Comparison of ENCODE assay signal across 18 mouse cellular contexts in the genomic region with DNA sequence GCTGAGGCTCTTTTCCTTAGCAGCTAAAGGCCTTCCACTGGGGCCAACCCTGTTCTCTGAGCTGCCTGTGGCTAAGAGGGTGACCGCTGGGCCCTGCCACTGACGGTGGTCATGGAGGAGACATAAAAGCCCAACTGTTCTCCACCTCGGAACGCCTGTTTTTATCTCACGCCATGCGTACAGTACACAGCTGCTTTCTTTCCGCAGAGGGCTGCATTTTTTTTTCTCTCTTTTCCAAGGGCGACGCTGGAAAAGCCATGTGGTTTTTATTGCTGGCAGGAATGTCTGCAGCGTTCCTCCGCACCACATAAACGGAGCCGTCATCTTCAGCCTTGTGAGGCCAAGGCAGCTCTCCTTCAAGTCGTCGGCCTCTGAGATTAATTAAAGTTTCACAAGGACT. TPM values are rescaled to one million over a fixed set of nuclear protein-coding genes. Genes with fewer than 3 reads are reported as not detected.
DNase-seq lines count a peak whose midpoint lies in the region; ATAC-seq and TF ChIP-seq lines count a peak whose summit lies in the region.
"Had no signal": no experiment of that assay in that cellular context is flagged by ENCODE, and none has a peak within 500 bp of the region (broad histone marks: within the 10 kb centered on the region; RNA-seq: fewer than 3 reads in every experiment).

No protein-coding gene starts in this region.

- peak; percentile 73 for ATAC-seq in lung, embryonic 16.5 days (ENCODE audit: low read depth)
- peak; percentile 50 for ATAC-seq in limb, embryonic 15.5 days (ENCODE audit: insufficient number of reproducible peaks, low FRiP score, low TSS enrichment, low read depth)
- ATAC-seq in hindbrain, embryonic 12.5 days (ENCODE audit: low FRiP score), result no peak
- ATAC-seq: forebrain, embryonic 13.5 days had no signal

- H3K36me3 ChIP-seq in lung, embryonic 16.5 days (ENCODE audit: control insufficient read depth, insufficient read depth, low read length), result no peaks in the 10 kb centered on the region
- no peaks in the 10 kb centered on the region for H3K36me3 ChIP-seq in limb, embryonic 15.5 days
- H3K36me3 ChIP-seq in hindbrain, embryonic 12.5 days, result no peaks in the 10 kb centered on the region

- H3K9ac ChIP-seq in lung, embryonic 16.5 days (ENCODE audit: low read length), result no peak overlapping the region
- no peak overlapping the region for H3K9ac ChIP-seq in limb, embryonic 15.5 days
- H3K9ac ChIP-seq in hindbrain, embryonic 12.5 days, result no peak overlapping the region
- H3K9ac ChIP-seq: forebrain, embryonic 13.5 days had no signal

- no peak for TF ChIP-seq CTCF in lung, adult 2 months (IDR thresholded peaks at IDR 0.05; ENCODE audit: insufficient read depth, low read length)
- no peak for TF ChIP-seq CTCF in embryonic fibroblast, embryonic 13.5 days (IDR thresholded peaks at IDR 0.05; ENCODE audit: borderline replicate concordance, insufficient read depth, low read length)

- H3K9me3 ChIP-seq in lung, embryonic 16.5 days (ENCODE audit: control insufficient read depth, low read length), result no peaks in the 10 kb centered on the region
- no peaks in the 10 kb centered on the region for H3K9me3 ChIP-seq in limb, embryonic 15.5 days
- no peaks in the 10 kb centered on the region for H3K9me3 ChIP-seq in hindbrain, embryonic 12.5 days (replicated peaks)
- H3K9me3 ChIP-seq: forebrain, embryonic 13.5 days; megakaryocyte, embryonic 14.5 days had no signal

- no peak overlapping the region for H3K27ac ChIP-seq in lung, embryonic 16.5 days (ENCODE audit: low read length)
- H3K27ac ChIP-seq in embryonic fibroblast, embryonic 13.5 days (ENCODE audit: insufficient read depth, low read length), result 0 out of 2 replicates have a peak overlapping the region, but pooled peaks have one; percentile 4
- H3K27ac ChIP-seq in limb, embryonic 15.5 days, result peak overlapping the region; percentile 79
- no peak overlapping the region for H3K27ac ChIP-seq in hindbrain, embryonic 12.5 days
- H3K27ac ChIP-seq: forebrain, embryonic 13.5 days; gastrocnemius, adult 2 months; heart, adult 2 months had no signal

- no peak overlapping the region for H3K4me2 ChIP-seq in lung, embryonic 16.5 days (ENCODE audit: low read depth, low read length)
- H3K4me2 ChIP-seq in limb, embryonic 15.5 days, result peak overlapping the region; percentile 29
- H3K4me2 ChIP-seq in hindbrain, embryonic 12.5 days (replicated peaks), result no peak overlapping the region
- H3K4me2 ChIP-seq: forebrain, embryonic 13.5 days; liver, embryonic 11.5 days had no signal

- DNase-seq in embryo, embryonic 10.5 days (ENCODE audit: low spot score), result peak; percentile 62
- DNase-seq in embryo, embryonic 9.5 days (ENCODE audit: extremely low spot score), result no peak
- no peak for DNase-seq in lung, adult 2 months
- no peak for DNase-seq in cerebellum, adult 11-12 months
- DNase-seq: adrenal gland, postnatal 10 days; cerebellum, postnatal 36 days; gastrocnemius, adult 2 months; heart, adult 2 months; heart, postnatal 36 days; kidney, adult 11 months; right cerebral cortex, postnatal 14 days had no signal

- 13% methylated on average over 15 of the region's 15 CpGs for WGBS in lung, embryonic 16.5 days
- WGBS in lung, adult 2 months, result 34% methylated on average over 15 of the region's 15 CpGs
- 5% methylated on average over 15 of the region's 15 CpGs for whole genome bisulfite sequencing in limb, embryonic 15.5 days
- 14% methylated on average over 15 of the region's 15 CpGs for WGBS in hindbrain, embryonic 12.5 days

- TF ChIP-seq POLR2A in lung, adult 2 months (IDR thresholded peaks at IDR 0.05; ENCODE audit: borderline replicate concordance, extremely low read depth, low read depth, low read length), result no peak
- TF ChIP-seq POLR2A in embryonic fibroblast, embryonic 13.5 days (IDR thresholded peaks at IDR 0.05; ENCODE audit: low read depth, low read length), result no peak

- peaks cover 75% of the 10 kb centered on the region for H3K27me3 ChIP-seq in lung, embryonic 16.5 days (ENCODE audit: control insufficient read depth, insufficient read depth, low read depth, low read length)
- H3K27me3 ChIP-seq in limb, embryonic 15.5 days, result peaks cover 92% of the 10 kb centered on the region
- H3K27me3 ChIP-seq in hindbrain, embryonic 12.5 days, result peaks cover 100% of the 10 kb centered on the region
- H3K27me3 ChIP-seq: megakaryocyte, embryonic 14.5 days had no signal

- H3K4me3 ChIP-seq in lung, embryonic 16.5 days (ENCODE audit: low read length), result no peak overlapping the region
- H3K4me3 ChIP-seq in lung, adult 2 months (replicated peaks; ENCODE audit: extremely low read depth, low read depth, low read length), result no peak overlapping the region
- no peak overlapping the region for H3K4me3 ChIP-seq in embryonic fibroblast, embryonic 13.5 days (ENCODE audit: insufficient read depth, low read length)
- no peak overlapping the region for H3K4me3 ChIP-seq in limb, embryonic 15.5 days
- H3K4me3 ChIP-seq in hindbrain, embryonic 12.5 days, result no peak overlapping the region
- H3K4me3 ChIP-seq: forebrain, embryonic 13.5 days; gastrocnemius, adult 2 months; heart, adult 2 months had no signal

- H3K4me1 ChIP-seq in lung, embryonic 16.5 days (replicated peaks; ENCODE audit: control insufficient read depth, insufficient read depth, low read length), result peaks cover 6% of the 10 kb centered on the region
- no peaks in the 10 kb centered on the region for H3K4me1 ChIP-seq in lung, adult 2 months (ENCODE audit: control insufficient read depth, insufficient read depth, low read length)
- peaks cover 9% of the 10 kb centered on the region for H3K4me1 ChIP-seq in embryonic fibroblast, embryonic 13.5 days (ENCODE audit: control insufficient read depth, insufficient read depth, low read length)
- peaks cover 39% of the 10 kb centered on the region for H3K4me1 ChIP-seq in limb, embryonic 15.5 days
- H3K4me1 ChIP-seq in hindbrain, embryonic 12.5 days, result peaks cover 6% of the 10 kb centered on the region; the same call in 1 of the 2 replicates

RNA-seq across cellular contexts. Expression of a gene that starts 26.3 kb away (rescaled TPM):
- polyA plus RNA-seq in lung, embryonic 16.5 days (2015; fragmentation: Nextera tagmentation; extraction: Ambion mirVana), result 0.16 and 0.19 TPM in 2 replicates
- 2.8 and 3.5 TPM in 2 replicates for polyA plus RNA-seq in lung, adult 2 months (2012; rRNA removed)
- polyA plus RNA-seq in embryonic fibroblast, embryonic 13.5 days (2011; ENCODE audit: insufficient read length, low read depth, missing spikeins), result 4.4 and 8.2 TPM in 2 replicates
- 4.4 and 4.6 TPM in 2 replicates for polyA plus RNA-seq in limb, embryonic 15.5 days (2015; fragmentation: Nextera tagmentation; extraction: Ambion mirVana)
- polyA plus RNA-seq in hindbrain, embryonic 12.5 days (2016; fragmentation: Nextera tagmentation; extraction: Ambion mirVana), result 0.19 and 0.29 TPM in 2 replicates
- polyA plus RNA-seq: forebrain, embryonic 13.5 days had no signal

Comparison
In these comparisons a context has a peak if more than half of its experiments do, and no peak if none do; other contexts are left out.
1. H3K27ac ChIP-seq: peak in embryonic fibroblast, embryonic 13.5 days (single experiment) and limb, embryonic 15.5 days (single experiment); none in lung, embryonic 16.5 days (single experiment) and hindbrain, embryonic 12.5 days (single experiment).